Mouse (Mus musculus) neural tube, embryonic 14.5 days (tissue): ENCODE measurements around the gene Tbc1d7. TPM values are rescaled to one million over a fixed set of nuclear protein-coding genes. Genes with fewer than 3 reads are reported as not detected.

ENCODE experiments used
- ATAC-seq: fragments of 200-750 bp; cut with Nextera tagmentation; 2 replicates; pipeline ENCODE4 v1.8.0; 2017; ENCODE audit warnings: low read depth, mild to moderate bottlenecking, moderate TSS enrichment, moderate library complexity
- H3K27ac ChIP-seq: fragments of 300-500 bp; sonication (generic); 2 replicates; pipeline ENCODE4 v1.5.1; 2014; ENCODE audit warnings: low read depth, mild to moderate bottlenecking, control low read depth, low read length, moderate library complexity, mixed read lengths
- H3K27me3 ChIP-seq: fragments of 300-500 bp; sonication (generic); 2 replicates; pipeline ENCODE4 v1.6.1; 2014; ENCODE audit warnings: low read length; ENCODE audit not compliant: control insufficient read depth, insufficient read depth
- H3K36me3 ChIP-seq: fragments of 300-500 bp; sonication (generic); 2 replicates; pipeline ENCODE4 v1.6.1; 2014; ENCODE audit warnings: low read length, mixed read lengths; ENCODE audit not compliant: control insufficient read depth, insufficient read depth
- H3K4me1 ChIP-seq: fragments of 300-500 bp; sonication (generic); 2 replicates; pipeline ENCODE4 v1.6.1; 2014; ENCODE audit warnings: low read length; ENCODE audit not compliant: control insufficient read depth, insufficient read depth
- H3K4me2 ChIP-seq: fragments of 300-500 bp; sonication (generic); 2 replicates; pipeline ENCODE4 v1.6.1; 2014; ENCODE audit warnings: mild to moderate bottlenecking, low read depth, low read length, control low read depth
- H3K4me3 ChIP-seq: fragments of 300-500 bp; sonication (generic); 2 replicates; pipeline ENCODE4 v1.5.1; 2014; ENCODE audit warnings: low read depth, low read length, control low read depth, mixed read lengths
- H3K9ac ChIP-seq: fragments of 300-500 bp; sonication (generic); replicated peaks from 2 replicates; pipeline ENCODE4 v1.6.1; 2014; ENCODE audit warnings: low read depth, mild to moderate bottlenecking, control low read depth, low read length, mixed read lengths
- H3K9me3 ChIP-seq: fragments of 300-500 bp; sonication (generic); 2 replicates; pipeline ENCODE4 v1.6.1; 2016; ENCODE audit warnings: low read length; ENCODE audit not compliant: control insufficient read depth
- WGBS: fragments of 180-500 bp; shearing (Covaris S2); extraction: QIAGEN DNeasy Blood & Tissue Kit; methylation state at CpG from one replicate; pipeline ENCODE4 v1.1.7; 2014; 5-methylcytosine and 5-hydroxymethylcytosine counted together
- polyA plus RNA-seq: library from polyadenylated mRNA; unstranded; fragments of >200 nt; fragmentation: Nextera tagmentation; extraction: Ambion mirVana; gene quantifications from 2 replicates; pipeline ENCODE4 v1.2.1, GENCODE M21; 2014

Gene Tbc1d7
- polyA plus RNA-seq, 1 experiment from 2014 or later: 89.5 TPM

DNA sequence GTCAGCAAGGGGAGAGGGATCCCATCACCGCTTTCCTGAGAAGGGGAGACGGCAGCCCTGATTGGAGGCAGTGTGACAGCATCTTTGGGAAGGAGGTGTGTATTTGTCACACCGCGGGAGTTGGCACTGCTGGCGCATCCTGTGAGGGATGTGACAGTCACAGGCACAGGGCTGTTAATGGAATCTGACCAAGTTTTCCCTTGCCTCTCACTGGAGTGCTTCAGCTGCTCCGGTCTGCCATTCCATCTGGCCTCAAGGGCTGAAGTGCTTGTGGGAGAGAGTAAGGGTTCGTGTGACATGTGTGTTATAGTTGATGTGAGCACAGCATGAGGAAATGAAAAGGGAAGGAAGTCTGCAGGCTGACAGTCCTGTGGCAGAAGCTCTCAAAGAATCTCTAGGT, 59.0 kb downstream of the Tbc1d7 start:
- Histone ChIP-seq H3K4me1 (no peaks in the 10 kb centered on the region), H3K27me3 (no peaks in the 10 kb centered on the region), H3K27ac (no peak overlapping the region), H3K4me3 (no peak overlapping the region), H3K9ac (no peak overlapping the region), H3K36me3 (no peaks in the 10 kb centered on the region), H3K4me2 (no peak overlapping the region), H3K9me3 (no peaks in the 10 kb centered on the region)
- ATAC-seq: no peak
- 72% methylated on average over 7 of the region's 7 CpGs for WGBS

DNA sequence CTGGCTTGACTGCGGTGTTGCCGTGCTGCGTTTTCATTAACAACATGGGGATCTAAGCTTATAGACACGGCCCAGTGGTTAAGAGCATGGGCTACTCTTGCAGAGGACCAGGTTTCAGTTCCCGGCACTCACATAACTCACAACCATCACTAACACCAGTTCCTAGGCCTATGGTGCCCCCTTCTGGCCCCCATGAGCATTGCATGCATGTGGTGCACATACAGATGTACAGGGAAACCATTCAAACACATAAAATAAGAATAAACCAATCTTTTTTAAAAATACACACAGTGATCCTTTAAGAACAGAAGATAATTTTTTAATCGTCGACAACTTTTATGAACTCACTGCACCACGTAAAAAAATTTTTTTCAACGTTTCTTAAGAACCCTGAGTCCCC, 66.8 kb downstream of the Tbc1d7 start:
- Histone ChIP-seq H3K9ac (no peak overlapping the region), H3K27ac (no peak overlapping the region), H3K9me3 (peaks cover 4% of the 10 kb centered on the region), H3K27me3 (no peaks in the 10 kb centered on the region), H3K4me1 (no peaks in the 10 kb centered on the region), H3K36me3 (no peaks in the 10 kb centered on the region), H3K4me2 (no peak overlapping the region), H3K4me3 (no peak overlapping the region)
- no peak for ATAC-seq
- 98% methylated on average over 9 of the region's 9 CpGs for WGBS

DNA sequence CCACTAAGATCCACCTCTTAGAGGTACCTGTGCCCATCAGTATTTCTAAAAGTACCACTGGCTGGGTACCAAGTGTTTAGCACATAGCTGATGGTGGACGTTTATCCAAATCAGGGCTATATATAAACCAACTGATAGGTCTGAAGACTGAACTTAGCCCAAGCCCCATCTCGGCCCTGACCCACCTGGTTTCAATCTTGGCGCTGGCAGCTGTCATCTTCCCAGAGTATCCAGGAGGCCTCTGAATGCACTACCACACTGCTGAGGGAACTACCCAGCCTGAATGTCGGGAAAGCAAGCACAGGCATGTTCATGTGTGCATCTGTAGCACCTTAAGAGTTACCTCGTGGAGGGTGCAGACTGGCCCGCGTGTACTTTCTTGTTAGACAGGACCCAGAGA, 68.4 kb downstream of the Tbc1d7 start:
- 92% methylated on average over 7 of the region's 7 CpGs for WGBS
- peaks cover 4% of the 10 kb centered on the region for H3K9me3 ChIP-seq
- no peak overlapping the region for H3K9ac ChIP-seq
- no peak overlapping the region for H3K27ac ChIP-seq
- no peak for ATAC-seq
- H3K27me3 ChIP-seq: no peaks in the 10 kb centered on the region
- no peak overlapping the region for H3K4me3 ChIP-seq
- no peak overlapping the region for H3K4me2 ChIP-seq
- H3K36me3 ChIP-seq: no peaks in the 10 kb centered on the region
- H3K4me1 ChIP-seq: no peaks in the 10 kb centered on the region

Other genes with a start within 250 kb of the Tbc1d7 start
- gene Gfod1, start 132.7 kb upstream of the Tbc1d7 start, polyA plus RNA-seq: 3.8 and 3.9 TPM in 2 replicates
- 30.5 and 36.4 TPM in 2 replicates for gene Sirt5, start 194.0 kb upstream of the Tbc1d7 start, polyA plus RNA-seq
- 159 and 197 TPM in 2 replicates for gene Nol7, start 226.9 kb upstream of the Tbc1d7 start, polyA plus RNA-seq